Mouse (Mus musculus): ENCODE results near the gene Trf. TPM values are rescaled to one million over a fixed set of nuclear protein-coding genes. Genes with fewer than 3 reads are reported as not detected.
A peak's percentile ranks its signal among the peaks of the same experiment; 100 is the strongest.

Trf gene
- total RNA-seq (2018; cell fraction: chromatin; rRNA removed) = 100 to 1,000 TPM in 6 of 26 experiments, 10 to 100 TPM in 14, 1 to 10 TPM in 6; 3.6 to 563 (median 23.4) TPM
- 1,000 to 10,000 TPM in 4 of 26 experiments, 100 to 1,000 TPM in 22; 117 to 1,310 (median 533) TPM for total RNA-seq (2018; cell fraction: cytosol; rRNA removed)
- total RNA-seq (2018; cell fraction: nucleus; rRNA removed) = 100 to 1,000 TPM; 133 to 983 (median 263) TPM
- 935 to 1,198 TPM (median 1,010 TPM) in 3 replicates for polyA plus RNA-seq (2018)

DNA sequence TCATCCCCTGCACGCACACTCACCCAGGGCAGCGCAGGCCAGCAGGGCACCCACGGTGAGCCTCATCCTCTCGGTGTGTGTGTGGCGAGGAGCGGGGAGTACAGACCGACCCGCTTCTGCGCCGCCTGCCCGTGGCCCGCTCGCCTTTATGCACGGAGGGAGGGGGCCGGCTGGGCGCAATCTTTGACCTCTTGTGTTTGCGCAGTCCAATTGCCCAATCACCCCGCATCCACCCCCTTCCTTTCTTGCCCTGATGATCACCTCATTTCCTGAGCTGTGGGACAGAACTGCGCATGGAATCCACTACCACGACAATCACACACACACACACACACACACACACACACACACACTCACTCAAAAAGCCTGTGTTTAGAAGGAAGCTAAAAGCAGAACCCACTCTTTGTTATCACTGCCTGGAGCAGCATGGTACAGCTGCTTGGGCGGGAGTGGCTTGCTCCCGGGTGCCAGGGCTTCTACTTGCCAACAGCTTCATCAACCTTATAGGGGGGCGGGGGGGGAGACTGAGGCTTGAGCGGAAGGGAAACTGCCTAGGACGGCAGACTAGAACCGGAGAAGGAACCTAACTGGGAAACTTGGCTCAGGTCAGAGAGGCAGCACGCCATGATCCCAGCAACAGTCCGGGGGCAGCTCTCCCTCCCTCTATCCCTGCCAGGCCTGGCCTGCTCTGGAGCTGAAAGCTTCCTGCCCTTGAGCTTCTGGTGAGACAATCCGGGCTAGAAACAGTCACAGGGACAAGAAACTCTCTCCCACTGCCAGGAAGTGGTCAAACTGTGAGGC is at the start of gene Trf, which contains the start of gene Gm20425:
Trf (minus strand) TSS at position 294 of the 801 bp plus-strand sequence.
Gm20425 (minus strand) TSS at position 157 of the 801 bp plus-strand sequence.
- 4% methylated on average over 27 of the region's 29 CpGs for WGBS (ENCODE audit: missing documents)
- Histone ChIP-seq H3K36me3 (ENCODE audit: inconsistent target) (peaks cover 30% of the 10 kb centered on the region; the same call in 1 of the 2 replicates), H3K4me3 (ENCODE audit: inconsistent target) (peak within 1 kb of the TSS; percentile 21), H3K27ac (peak within 1 kb of the TSS; percentile 96), H3K79me2 (ENCODE audit: inconsistent target) (no peaks in the 10 kb centered on the region)

DNA sequence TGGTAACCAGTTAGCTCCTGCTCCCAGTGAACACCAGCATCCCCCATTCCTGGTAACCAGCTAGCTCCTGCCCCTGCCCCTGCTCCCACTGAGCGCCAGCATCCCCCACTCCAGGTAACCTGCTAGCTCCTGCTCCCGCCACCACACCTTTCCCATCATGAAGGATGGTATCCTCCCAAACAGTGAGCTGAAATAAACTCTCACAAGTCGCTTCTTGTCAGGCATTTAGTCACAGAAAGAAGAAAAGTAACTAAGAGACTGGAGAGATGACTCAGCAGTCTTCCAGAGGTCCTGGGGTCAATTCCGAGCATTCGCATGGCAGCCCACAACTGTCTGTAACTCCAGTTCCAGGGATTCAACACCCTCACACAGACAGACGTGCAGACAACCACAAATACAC is 46.6 kb upstream of the Trf start:
- Histone ChIP-seq H3K4me3 (ENCODE audit: inconsistent target) (no peak overlapping the region), H3K27ac (no peak overlapping the region), H3K79me2 (ENCODE audit: inconsistent target) (no peaks in the 10 kb centered on the region), H3K36me3 (ENCODE audit: inconsistent target) (no peaks in the 10 kb centered on the region)
- WGBS (ENCODE audit: missing documents) = 94% methylated on average over 6 of the region's 6 CpGs

GRCm38 (mm10) chr9:103275676-103276075 is 45.4 kb upstream of the Trf start:
- no peak overlapping the region for H3K4me3 ChIP-seq (ENCODE audit: inconsistent target)
- WGBS (ENCODE audit: missing documents) = 81% methylated on average over 1 of the region's 1 CpGs
- H3K79me2 ChIP-seq (ENCODE audit: inconsistent target) = no peaks in the 10 kb centered on the region
- H3K36me3 ChIP-seq (ENCODE audit: inconsistent target) = no peaks in the 10 kb centered on the region
- H3K27ac ChIP-seq = no peak overlapping the region

DNA sequence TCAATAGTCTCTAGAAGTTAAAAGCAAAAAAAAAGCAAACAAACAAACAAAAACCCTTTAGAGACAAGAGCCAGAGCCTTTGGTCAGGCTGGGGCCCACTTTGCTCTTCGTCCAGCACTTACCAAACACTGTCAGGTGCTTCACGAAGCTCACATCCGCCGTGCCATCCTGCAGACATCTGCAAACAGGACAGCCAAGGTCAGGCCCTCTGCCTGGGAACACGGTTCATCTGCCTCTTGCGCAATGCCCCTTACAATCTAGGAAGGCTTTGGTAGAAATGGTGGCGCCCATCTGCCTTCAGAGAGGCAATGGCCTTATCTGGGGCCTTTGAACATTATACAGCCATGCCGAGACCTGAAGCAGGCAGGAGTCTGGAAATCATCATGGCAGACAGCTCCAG is 44.6 kb upstream of the Trf start:
- no peak overlapping the region for H3K27ac ChIP-seq
- 77% methylated on average over 8 of the region's 8 CpGs for WGBS (ENCODE audit: missing documents)

DNA sequence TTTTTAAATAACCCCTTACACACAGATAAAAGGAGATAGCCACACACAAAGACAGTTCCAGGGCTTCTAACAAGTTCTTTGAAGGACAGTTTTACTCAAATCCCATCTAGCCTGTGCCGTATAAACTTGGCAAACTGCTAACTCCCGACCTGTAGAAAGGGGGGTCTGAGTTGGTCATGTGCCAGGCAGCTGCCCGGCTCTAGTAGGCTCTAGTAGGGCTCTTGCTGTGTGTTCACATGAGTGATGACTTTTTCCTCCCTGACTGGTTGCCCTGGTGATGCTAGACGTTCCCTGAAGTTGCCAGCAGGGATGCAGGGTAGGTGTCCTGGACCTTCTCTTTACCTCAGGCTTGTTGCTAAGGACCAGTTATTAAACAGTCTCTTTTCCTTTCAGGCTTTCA is 40.9 kb upstream of the Trf start:
- Histone ChIP-seq H3K79me2 (ENCODE audit: inconsistent target) (no peaks in the 10 kb centered on the region), H3K36me3 (ENCODE audit: inconsistent target) (no peaks in the 10 kb centered on the region), H3K27ac (no peak overlapping the region), H3K4me3 (ENCODE audit: inconsistent target) (no peak overlapping the region)
- WGBS (ENCODE audit: missing documents) = 80% methylated on average over 4 of the region's 4 CpGs

More for the DNA sequence above, 44.6 kb upstream of the Trf start:
- H3K4me3 ChIP-seq (ENCODE audit: inconsistent target) = no peak overlapping the region
- no peaks in the 10 kb centered on the region for H3K79me2 ChIP-seq (ENCODE audit: inconsistent target)
- no peaks in the 10 kb centered on the region for H3K36me3 ChIP-seq (ENCODE audit: inconsistent target)

DNA sequence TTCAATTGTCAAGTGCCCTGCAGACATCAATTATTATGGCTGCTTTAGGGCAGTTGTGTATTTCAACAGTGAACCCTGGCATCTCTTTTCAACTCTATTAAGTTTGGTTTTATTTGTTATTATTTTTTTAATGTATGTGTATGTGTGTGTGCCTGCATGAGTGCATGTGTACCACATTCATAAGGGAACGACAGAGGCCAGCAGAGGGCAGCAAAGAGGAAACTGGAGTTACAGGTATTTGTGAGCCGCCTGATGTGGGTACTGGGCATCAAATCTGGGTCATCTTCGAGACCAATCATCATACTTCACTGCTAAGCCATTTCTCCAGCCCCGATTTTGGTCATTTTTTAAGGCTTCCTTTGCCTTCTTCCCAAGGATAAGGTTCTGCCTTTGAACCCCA is 35.5 kb upstream of the Trf start:
- H3K4me3 ChIP-seq (ENCODE audit: inconsistent target) = no peak overlapping the region
- WGBS (ENCODE audit: missing documents) = 91% methylated on average over 3 of the region's 4 CpGs
- H3K36me3 ChIP-seq (ENCODE audit: inconsistent target) = no peaks in the 10 kb centered on the region
- H3K27ac ChIP-seq = no peak overlapping the region
- H3K79me2 ChIP-seq (ENCODE audit: inconsistent target) = no peaks in the 10 kb centered on the region

DNA sequence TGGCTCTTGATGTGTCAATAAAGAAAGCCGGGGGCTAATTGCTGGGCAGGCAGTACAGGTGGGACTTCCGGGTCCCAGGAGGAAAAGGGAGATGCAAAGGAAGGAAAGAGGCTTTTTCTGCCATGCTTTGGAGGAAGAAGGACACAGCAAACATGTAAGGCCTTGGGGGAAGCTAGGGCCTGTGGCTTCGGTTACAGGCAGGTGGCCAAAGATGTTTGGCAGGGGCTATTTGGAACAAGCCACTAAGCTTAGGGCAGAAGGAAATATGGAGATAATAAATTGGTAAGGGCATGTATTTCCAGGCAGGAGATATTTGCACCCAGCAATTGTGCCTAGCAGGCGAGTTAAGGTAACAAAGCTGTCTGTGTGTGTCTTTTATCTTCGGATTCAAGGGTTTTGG is 22.7 kb upstream of the Trf start:
- no peak overlapping the region for H3K27ac ChIP-seq
- 90% methylated on average over 5 of the region's 5 CpGs for WGBS (ENCODE audit: missing documents)
- H3K79me2 ChIP-seq (ENCODE audit: inconsistent target) = no peaks in the 10 kb centered on the region
- H3K4me3 ChIP-seq (ENCODE audit: inconsistent target) = no peak overlapping the region
- H3K36me3 ChIP-seq (ENCODE audit: inconsistent target) = no peaks in the 10 kb centered on the region

DNA sequence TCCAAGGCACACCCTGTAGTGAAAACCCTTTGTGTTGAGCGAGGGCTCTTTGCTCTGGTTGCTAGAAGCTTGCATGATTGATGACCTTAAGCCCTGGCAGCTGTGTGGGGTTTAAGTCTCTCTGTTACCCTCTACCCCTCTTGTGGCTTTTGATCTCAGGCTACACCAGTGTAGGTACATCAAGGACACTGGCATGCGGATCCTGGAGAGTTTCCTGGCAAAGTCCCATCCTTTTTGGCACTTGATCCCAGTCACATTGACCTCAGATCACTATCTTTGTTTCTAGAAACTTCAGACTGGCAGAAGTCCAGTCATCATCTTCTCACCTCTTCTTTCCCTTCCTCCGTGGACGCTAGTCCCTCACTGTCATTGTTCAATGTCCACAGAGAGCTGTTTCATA is 18.4 kb upstream of the Trf start:
- WGBS (ENCODE audit: missing documents) = 68% methylated on average over 4 of the region's 4 CpGs

DNA sequence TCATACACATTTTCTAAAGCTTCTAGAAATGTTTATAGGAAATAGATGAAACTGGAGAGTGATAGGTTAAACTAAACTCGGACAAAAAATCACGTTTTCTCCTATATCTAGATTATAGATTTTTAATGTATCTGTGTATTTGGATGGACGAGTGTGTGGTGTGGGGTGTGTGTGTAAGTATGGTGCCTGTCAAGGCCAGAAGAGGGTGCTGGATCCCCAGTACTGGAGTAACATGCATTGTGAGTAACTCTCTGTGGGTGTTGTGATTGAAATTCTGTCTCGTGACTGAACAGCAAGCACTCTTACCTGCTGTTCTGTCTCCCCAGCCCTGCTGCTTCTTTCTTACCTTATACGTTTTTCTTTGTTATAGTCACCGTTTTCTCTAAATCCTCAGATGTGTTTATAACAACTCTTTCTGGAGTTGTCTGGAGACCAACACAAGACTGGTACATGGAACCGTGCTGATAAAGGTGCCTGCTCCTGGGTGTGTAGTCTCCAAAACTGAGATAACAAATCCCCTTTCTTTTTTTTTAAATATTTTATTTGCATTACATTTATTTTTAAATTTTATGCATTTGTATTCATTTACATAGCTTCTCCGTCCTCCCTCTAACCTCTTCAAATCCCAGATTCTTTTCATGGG is 16.4 kb upstream of the Trf start:
- WGBS (ENCODE audit: missing documents) = 90% methylated on average over 8 of the region's 8 CpGs

More for the DNA sequence above, 18.4 kb upstream of the Trf start:
- Histone ChIP-seq H3K4me3 (ENCODE audit: inconsistent target) (no peak overlapping the region), H3K27ac (no peak overlapping the region), H3K79me2 (ENCODE audit: inconsistent target) (no peaks in the 10 kb centered on the region), H3K36me3 (ENCODE audit: inconsistent target) (no peaks in the 10 kb centered on the region)

GRCm38 (mm10) chr9:103243640-103244039 is 13.4 kb upstream of the Trf start:
- H3K36me3 ChIP-seq (ENCODE audit: inconsistent target) = no peaks in the 10 kb centered on the region
- H3K79me2 ChIP-seq (ENCODE audit: inconsistent target) = no peaks in the 10 kb centered on the region
- 98% methylated on average over 4 of the region's 4 CpGs for WGBS (ENCODE audit: missing documents)
- H3K4me3 ChIP-seq (ENCODE audit: inconsistent target) = no peak overlapping the region
- no peak overlapping the region for H3K27ac ChIP-seq

More for the DNA sequence above, 16.4 kb upstream of the Trf start:
- no peaks in the 10 kb centered on the region for H3K79me2 ChIP-seq (ENCODE audit: inconsistent target)
- H3K4me3 ChIP-seq (ENCODE audit: inconsistent target) = no peak overlapping the region
- no peaks in the 10 kb centered on the region for H3K36me3 ChIP-seq (ENCODE audit: inconsistent target)
- no peak overlapping the region for H3K27ac ChIP-seq

GRCm38 (mm10) chr9:103241206-103241605 is 11.0 kb upstream of the Trf start:
- no peaks in the 10 kb centered on the region for H3K79me2 ChIP-seq (ENCODE audit: inconsistent target)
- no peaks in the 10 kb centered on the region for H3K36me3 ChIP-seq (ENCODE audit: inconsistent target)
- 93% methylated on average over 2 of the region's 2 CpGs for WGBS (ENCODE audit: missing documents)
- H3K27ac ChIP-seq = no peak overlapping the region
- no peak overlapping the region for H3K4me3 ChIP-seq (ENCODE audit: inconsistent target)

GRCm38 (mm10) chr9:103239471-103239870 is 9.2 kb upstream of the Trf start:
- WGBS (ENCODE audit: missing documents) = 93% methylated on average over 6 of the region's 6 CpGs
- H3K4me3 ChIP-seq (ENCODE audit: inconsistent target) = no peak overlapping the region
- no peaks in the 10 kb centered on the region for H3K79me2 ChIP-seq (ENCODE audit: inconsistent target)
- H3K36me3 ChIP-seq (ENCODE audit: inconsistent target) = no peaks in the 10 kb centered on the region
- no peak overlapping the region for H3K27ac ChIP-seq

DNA sequence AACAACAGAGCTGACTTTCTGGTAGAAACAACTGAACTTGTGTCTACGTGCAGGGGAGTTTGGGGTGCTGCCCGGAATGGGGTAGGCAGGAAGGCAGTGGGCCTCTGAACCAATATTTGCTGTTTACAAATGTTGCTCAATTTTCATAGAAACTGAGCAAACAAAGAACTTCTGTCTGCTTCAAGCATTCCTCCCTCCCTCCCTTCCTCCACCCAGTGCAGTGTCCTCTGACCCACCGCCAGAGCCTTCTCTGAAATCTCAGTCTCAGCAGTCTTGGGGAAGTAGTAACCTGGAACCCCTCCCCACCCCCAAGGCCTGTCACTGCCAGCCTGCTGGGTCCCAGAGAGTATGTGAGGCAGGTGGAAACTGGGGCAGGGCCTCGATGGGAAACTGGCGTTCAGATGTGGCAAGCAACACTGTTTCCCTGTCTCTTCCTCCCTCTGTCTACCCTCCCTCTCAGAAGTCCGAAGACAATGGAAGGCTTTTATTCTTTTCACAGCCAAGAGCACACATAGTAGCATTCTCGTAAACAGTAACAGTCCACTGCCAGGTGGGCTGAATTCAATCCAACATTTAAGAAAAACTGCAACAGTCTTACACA is 4.4 kb upstream of the Trf start:
- 65% methylated on average over 7 of the region's 7 CpGs for WGBS (ENCODE audit: missing documents)
- Histone ChIP-seq H3K4me3 (ENCODE audit: inconsistent target) (no peak overlapping the region), H3K79me2 (ENCODE audit: inconsistent target) (no peaks in the 10 kb centered on the region), H3K36me3 (ENCODE audit: inconsistent target) (no peaks in the 10 kb centered on the region), H3K27ac (no peak overlapping the region)

DNA sequence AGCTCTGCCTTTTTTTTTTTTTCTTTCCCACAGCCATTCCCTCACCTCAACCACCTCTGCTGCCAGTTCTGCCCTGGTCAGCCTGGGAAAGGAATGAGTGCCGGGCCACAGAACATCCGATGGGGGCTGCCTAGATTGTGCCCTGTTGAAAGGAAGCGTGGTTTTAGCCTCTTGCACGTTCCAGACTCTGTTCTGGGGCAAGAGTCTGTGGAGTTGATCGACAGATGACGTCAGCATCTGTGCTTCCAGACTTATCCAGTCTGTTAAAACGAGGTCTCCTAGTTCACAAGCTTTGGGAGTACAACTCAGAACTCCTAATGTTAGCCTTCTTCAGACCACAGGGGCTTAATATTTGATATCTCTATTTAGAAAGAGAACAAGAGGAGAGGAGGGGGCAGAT is 3.8 kb upstream of the Trf start:
- Histone ChIP-seq H3K4me3 (ENCODE audit: inconsistent target) (no peak overlapping the region), H3K79me2 (ENCODE audit: inconsistent target) (no peaks in the 10 kb centered on the region), H3K36me3 (ENCODE audit: inconsistent target) (no peaks in the 10 kb centered on the region), H3K27ac (no peak overlapping the region)
- 53% methylated on average over 7 of the region's 7 CpGs for WGBS (ENCODE audit: missing documents)

All from macrophage (primary cell).